Mouse (Mus musculus): Measurements from ENCODE around the gene Fcgr4. TPM values are rescaled to one million over a fixed set of nuclear protein-coding genes. Genes with fewer than 3 reads are reported as not detected.
A peak's percentile ranks its signal among the peaks of the same experiment; 100 is the strongest.
"Not testable (repeated sequence)": the region's sequence is repeated elsewhere in the genome, so short reads cannot be mapped to it uniquely, and the experiment has no call there.

The Fcgr4 gene
- total RNA-seq, 1 experiment from 2014 or later: 1.6 TPM

- peak; percentile 27 for ATAC-seq (replicated peaks; ENCODE audit: low read depth, poor library complexity, severe bottlenecking)
Observed at GRCm38 (mm10) chr1:171077955-171078354, 59.2 kb downstream of the Fcgr4 start.

- not testable (repeated sequence) for ATAC-seq (replicated peaks; ENCODE audit: low read depth, poor library complexity, severe bottlenecking)
Observed at GRCm38 (mm10) chr1:171078419-171078818, 59.7 kb downstream of the Fcgr4 start.

- ATAC-seq (replicated peaks; ENCODE audit: low read depth, poor library complexity, severe bottlenecking): peak; percentile 31
Observed at GRCm38 (mm10) chr1:171079345-171079744, 60.6 kb downstream of the Fcgr4 start.

Other genes with a start within 250 kb of the Fcgr4 start
- 19.8 and 28.6 TPM in 2 replicates for gene Atf6, start 151.1 kb upstream of the Fcgr4 start, total RNA-seq (2017)
- gene Gm26620, start 133.9 kb upstream of the Fcgr4 start, total RNA-seq (2017): not detected in 2 replicates
- 10.3 and 11.9 TPM in 2 replicates for gene Dusp12, start 133.4 kb upstream of the Fcgr4 start, total RNA-seq (2017)
- not detected in 2 replicates for gene Fcrlb, start 106.0 kb upstream of the Fcgr4 start, total RNA-seq (2017)
- 1.4 TPM in 1 of 2 replicates, not detected in the other for gene Fcrla, start 91.3 kb upstream of the Fcgr4 start, total RNA-seq (2017)
- 27.5 and 30.1 TPM in 2 replicates for gene Fcgr2b, start 42.4 kb upstream of the Fcgr4 start, total RNA-seq (2017)
- gene Fcgr3, start 46.0 kb downstream of the Fcgr4 start, total RNA-seq (2017): 7.8 and 15.7 TPM in 2 replicates
- 2.1 and 5.3 TPM in 2 replicates for gene Cfap126, start 95.0 kb downstream of the Fcgr4 start, total RNA-seq (2017)
- gene Sdhc, start 131.7 kb downstream of the Fcgr4 start, total RNA-seq (2017): 56.9 and 71.9 TPM in 2 replicates
- gene Mpz, start 131.8 kb downstream of the Fcgr4 start, total RNA-seq (2017): not detected in 2 replicates
- gene Pcp4l1, start 177.3 kb downstream of the Fcgr4 start, total RNA-seq (2017): 11.2 and 11.8 TPM in 2 replicates
- 0.32 TPM in 1 of 2 replicates, not detected in the other for gene Nr1i3, start 195.1 kb downstream of the Fcgr4 start, total RNA-seq (2017)
- 19.0 and 21.5 TPM in 2 replicates for gene Tomm40l, start 203.6 kb downstream of the Fcgr4 start, total RNA-seq (2017)
- 3.7 TPM in 1 of 2 replicates, not detected in the other for gene Apoa2, start 206.1 kb downstream of the Fcgr4 start, total RNA-seq (2017)
- 58.4 and 94.7 TPM in 2 replicates for gene Fcer1g, start 215.4 kb downstream of the Fcgr4 start, total RNA-seq (2017)
- not detected in 2 replicates for gene Adamts4, start 231.5 kb downstream of the Fcgr4 start, total RNA-seq (2017)
- 198 and 334 TPM in 2 replicates for gene Ndufs2, start 232.5 kb downstream of the Fcgr4 start, total RNA-seq (2017)

Data from common myeloid progenitor, adult 5-6 weeks (primary cell).